Mouse (Mus musculus) testis, adult 2 months (tissue): ENCODE results near the gene Vcam1.

Experiments
- CTCF ChIP-seq: fragments of 200-500 bp; IDR thresholded peaks from 2 replicates; pipeline ENCODE4 v1.5.1; 2012; ENCODE audit warnings: low read depth, mild to moderate bottlenecking, inconsistent platforms, low read length, moderate library complexity; ENCODE audit not compliant: control insufficient read depth, insufficient read depth, insufficient replicate concordance
- POLR2A ChIP-seq: fragments of 200-500 bp; IDR thresholded peaks from 2 replicates; pipeline ENCODE4 v1.6.1; 2012; ENCODE audit warnings: low read depth, mild to moderate bottlenecking, inconsistent platforms, low read length, moderate library complexity; ENCODE audit not compliant: control insufficient read depth

GRCm38 (mm10) chr3:116166296-116166695 lies 36.8 kb upstream of the Vcam1 start:
- TF ChIP-seq CTCF (no peak), POLR2A (no peak)
